Mouse (Mus musculus) hindbrain, embryonic 11.5 days (tissue): ENCODE data around the gene Olfr901. TPM values are rescaled to one million over a fixed set of nuclear protein-coding genes. Genes with fewer than 3 reads are reported as not detected.

Source experiments
- polyA plus RNA-seq: library from polyadenylated mRNA; unstranded; fragments of >200 nt; fragmentation: Nextera tagmentation; extraction: Ambion mirVana; gene quantifications from 2 replicates; pipeline ENCODE4 v1.2.1, GENCODE M21; 2014

The Olfr901 gene
- polyA plus RNA-seq, 1 experiment from 2014 or later, result not detected

Other genes starting within 250 kb of the Olfr901 start
- gene Olfr891, start 248.6 kb upstream of the Olfr901 start, polyA plus RNA-seq, result not detected in 2 replicates
- not detected in 2 replicates for gene Olfr893, start 221.1 kb upstream of the Olfr901 start, polyA plus RNA-seq
- gene Olfr894, start 211.4 kb upstream of the Olfr901 start, polyA plus RNA-seq, result not detected in 2 replicates
- not detected in 2 replicates for gene Olfr143, start 176.7 kb upstream of the Olfr901 start, polyA plus RNA-seq
- not detected in 2 replicates for gene Olfr895, start 161.6 kb upstream of the Olfr901 start, polyA plus RNA-seq
- not detected in 2 replicates for gene Olfr896-ps1, start 138.3 kb upstream of the Olfr901 start, polyA plus RNA-seq
- not detected in 2 replicates for gene Olfr25, start 100.4 kb upstream of the Olfr901 start, polyA plus RNA-seq
- not detected in 2 replicates for gene Olfr898, start 81.0 kb upstream of the Olfr901 start, polyA plus RNA-seq
- gene Olfr250, start 62.6 kb upstream of the Olfr901 start, polyA plus RNA-seq, result not detected in 2 replicates
- gene Olfr251, start 52.4 kb upstream of the Olfr901 start, polyA plus RNA-seq, result not detected in 2 replicates
- gene Olfr147, start 27.8 kb upstream of the Olfr901 start, polyA plus RNA-seq, result not detected in 2 replicates
- gene Olfr902, start 18.2 kb downstream of the Olfr901 start, polyA plus RNA-seq, result not detected in 2 replicates
- gene Olfr904, start 33.7 kb downstream of the Olfr901 start, polyA plus RNA-seq, result not detected in 2 replicates
- gene Olfr905, start 41.7 kb downstream of the Olfr901 start, polyA plus RNA-seq, result not detected in 2 replicates
- gene Olfr906, start 57.6 kb downstream of the Olfr901 start, polyA plus RNA-seq, result not detected in 2 replicates
- gene Olfr907, start 66.3 kb downstream of the Olfr901 start, polyA plus RNA-seq, result not detected in 2 replicates
- gene Olfr911-ps1, start 92.1 kb downstream of the Olfr901 start, polyA plus RNA-seq, result not detected in 2 replicates
- gene Olfr910, start 108.4 kb downstream of the Olfr901 start, polyA plus RNA-seq, result not detected in 2 replicates
- not detected in 2 replicates for gene Olfr912, start 150.7 kb downstream of the Olfr901 start, polyA plus RNA-seq
- gene Olfr913, start 163.3 kb downstream of the Olfr901 start, polyA plus RNA-seq, result not detected in 2 replicates
- not detected in 2 replicates for gene Olfr914, start 175.6 kb downstream of the Olfr901 start, polyA plus RNA-seq
- gene Olfr916, start 230.4 kb downstream of the Olfr901 start, polyA plus RNA-seq, result not detected in 2 replicates
- not detected in 2 replicates for gene Olfr917, start 236.4 kb downstream of the Olfr901 start, polyA plus RNA-seq
- gene Olfr918, start 245.1 kb downstream of the Olfr901 start, polyA plus RNA-seq, result not detected in 2 replicates